Mouse (Mus musculus) lung, postnatal 25 days (tissue): ENCODE measurements around the gene Tnfaip8l3.

Experiments
- DNase-seq: peaks from one replicate; pipeline ENCODE4 v3.0.0; 2022; ENCODE audit warnings: low spot score

The Tnfaip8l3 gene

GRCm38 (mm10) chr9:53990921-53991320 is 77.3 kb downstream of the Tnfaip8l3 start:
- DNase-seq, result peak; percentile 46

GRCm38 (mm10) chr9:53986972-53987371 is 81.2 kb downstream of the Tnfaip8l3 start:
- no peak for DNase-seq

GRCm38 (mm10) chr9:53984868-53985267 is 83.3 kb downstream of the Tnfaip8l3 start:
- DNase-seq, result peak; percentile 16

- DNase-seq, result no peak
These were observed 93.1 kb downstream of the Tnfaip8l3 start, which contains the start of gene Elmod1 for GRCm38 (mm10) chr9:53975122-53975518. Gene Elmod1, minus strand, starts transcription at chr9:53975301.

- DNase-seq, result no peak
These were observed 93.7 kb downstream of the Tnfaip8l3 start for GRCm38 (mm10) chr9:53974328-53975121.

- DNase-seq, result no peak
These were observed 94.3 kb downstream of the Tnfaip8l3 start for GRCm38 (mm10) chr9:53973929-53974327.
